Mouse (Mus musculus): Measurements from ENCODE around the gene Trpc4.

The Trpc4 gene

GRCm38 (mm10) chr3:54269180-54269579 lies 113.3 kb downstream of the Trpc4 start:
- DNase-seq (ENCODE audit: low spot score), result no peak

- no peak for DNase-seq (ENCODE audit: low spot score)
Measured at GRCm38 (mm10) chr3:54274651-54275050, 118.8 kb downstream of the Trpc4 start.

- DNase-seq (ENCODE audit: low spot score), result no peak
Measured at GRCm38 (mm10) chr3:54289731-54290130, 133.9 kb downstream of the Trpc4 start.

DNA sequence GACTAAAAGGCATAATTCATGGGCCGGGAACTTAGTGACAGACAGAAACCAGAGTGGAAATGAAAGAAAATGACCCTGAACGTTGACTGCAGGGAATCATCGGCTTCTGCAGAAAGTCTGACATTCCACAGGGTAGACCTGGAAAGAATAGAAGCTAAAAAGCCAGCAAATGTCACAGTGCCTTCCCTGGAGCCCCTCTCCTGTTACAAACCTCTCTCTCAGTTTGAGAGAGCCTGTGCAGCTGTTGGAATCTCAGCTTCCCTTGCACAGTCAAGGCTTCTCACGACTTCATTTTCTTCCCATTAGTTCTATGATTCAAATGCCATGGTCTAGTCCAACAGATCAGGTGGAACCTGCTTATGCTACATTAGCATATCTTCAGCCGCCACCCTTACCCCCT lies 154.8 kb downstream of the Trpc4 start:
- no peak for DNase-seq (ENCODE audit: low spot score)

DNA sequence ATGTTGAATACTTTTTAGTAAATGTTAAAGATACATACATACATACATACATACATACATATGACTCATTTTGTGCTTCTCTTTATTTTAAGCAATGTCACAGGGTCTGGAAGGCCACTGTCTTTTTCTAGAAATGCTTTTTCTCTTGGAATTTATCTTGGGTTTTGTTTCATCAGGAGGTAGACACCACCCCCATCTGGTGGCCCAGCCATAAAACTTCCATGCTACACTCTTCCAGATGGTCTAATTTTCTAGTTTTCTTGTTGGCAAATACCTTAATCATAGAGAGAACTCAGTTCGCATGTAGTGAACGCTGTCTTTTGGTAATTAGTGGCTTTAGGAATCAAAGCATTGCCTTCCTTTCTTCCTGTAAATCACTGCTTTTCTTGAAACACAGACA lies 158.2 kb downstream of the Trpc4 start:
- DNase-seq (ENCODE audit: low spot score), result no peak

DNA sequence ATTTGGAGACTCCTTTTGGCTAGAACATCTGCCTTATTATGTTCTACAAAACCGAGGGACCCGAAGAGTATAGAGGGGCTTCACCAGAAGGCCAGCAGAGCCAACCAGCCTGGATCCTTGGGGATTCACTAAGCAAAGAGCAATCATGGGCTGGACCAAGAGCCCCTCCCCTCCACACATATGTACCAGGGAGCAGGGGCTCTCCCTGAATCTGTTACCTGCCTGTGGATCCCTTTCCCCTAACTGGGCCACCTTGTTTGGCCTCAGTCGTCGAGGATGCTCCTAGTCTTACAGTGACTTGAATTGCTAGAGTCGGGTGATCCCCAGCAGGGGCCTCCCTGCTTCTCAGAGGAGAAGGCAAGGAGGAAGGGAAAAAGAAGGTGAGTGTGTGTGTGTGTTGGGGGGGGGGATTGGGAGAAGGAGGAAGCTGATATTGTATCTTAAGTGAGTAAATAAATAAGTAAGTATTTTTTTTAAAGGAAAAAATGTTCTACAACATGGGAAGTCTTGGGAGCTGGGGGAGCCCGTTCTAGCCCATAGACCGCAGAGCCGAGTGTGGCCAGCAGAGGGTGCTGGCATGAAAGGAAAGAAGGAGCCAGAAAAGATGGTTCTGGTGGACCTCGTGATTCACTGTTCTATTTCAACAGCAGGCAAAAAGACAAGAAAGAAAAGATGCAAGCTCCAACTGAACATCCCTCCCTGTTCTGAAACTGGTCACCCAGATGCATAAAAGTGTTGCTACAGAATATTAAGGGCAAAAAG lies 197.2 kb downstream of the Trpc4 start:
- DNase-seq (ENCODE audit: low spot score), result no peak

DNA sequence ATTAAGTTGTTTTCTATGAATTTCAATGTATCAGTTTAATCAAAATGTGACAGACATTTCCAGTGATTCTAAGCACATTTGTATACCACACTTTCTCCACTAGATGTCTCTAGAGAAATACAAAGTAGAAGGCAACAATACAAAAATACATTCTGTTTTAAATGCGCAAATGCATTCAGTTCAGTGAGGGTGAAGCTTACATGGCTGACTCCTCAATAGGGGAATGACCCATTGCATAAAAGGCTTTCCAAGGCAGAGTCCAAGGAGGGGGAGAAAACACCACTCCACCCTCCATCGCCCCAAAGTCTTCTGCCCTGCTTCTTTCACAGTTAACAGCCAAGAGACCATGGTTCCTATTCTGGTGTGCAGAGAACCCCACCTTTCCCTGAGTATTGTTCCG lies 201.7 kb downstream of the Trpc4 start:
- no peak for DNase-seq (ENCODE audit: low spot score)

DNA sequence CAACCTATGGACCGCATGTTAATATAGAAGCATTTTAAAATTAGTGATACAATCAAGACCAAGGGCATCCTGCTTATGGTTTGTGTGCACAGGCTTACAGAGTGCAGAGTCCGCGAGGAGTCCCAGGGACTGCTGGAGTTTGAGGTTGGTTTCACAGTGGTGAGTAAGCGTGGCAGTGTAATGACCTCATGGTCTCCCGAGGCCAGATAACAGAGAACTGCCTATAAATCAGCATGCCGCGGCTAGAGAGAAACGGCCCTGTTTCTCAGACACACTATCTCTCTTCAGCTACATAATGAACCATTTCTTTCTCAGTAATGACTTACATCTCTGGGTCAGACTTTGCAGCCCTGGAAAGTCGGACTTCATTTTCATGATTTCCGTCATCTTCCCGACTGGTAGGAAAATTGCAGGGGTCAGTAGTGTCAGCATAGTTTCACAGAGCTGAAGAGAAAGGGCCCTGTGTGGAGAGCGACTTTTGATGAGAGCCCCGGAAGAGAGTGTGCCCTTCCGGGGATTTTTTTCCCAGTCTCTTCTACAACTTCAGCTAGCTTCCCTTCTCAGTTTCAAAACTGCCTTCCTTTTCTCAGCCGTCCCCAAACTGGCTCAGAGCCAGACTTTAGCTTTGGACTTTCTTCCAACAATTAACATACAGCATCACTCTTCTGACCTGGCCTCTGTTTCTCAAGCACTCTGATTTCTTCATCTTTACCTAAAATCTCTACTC lies 202.8 kb downstream of the Trpc4 start:
- no peak for DNase-seq (ENCODE audit: low spot score)

GRCm38 (mm10) chr3:54360897-54361296 lies 205.1 kb downstream of the Trpc4 start, which contains the start of gene Postn:
Gene Postn (plus strand): TSS chr3:54361109.
- DNase-seq (ENCODE audit: low spot score), result no peak

DNA sequence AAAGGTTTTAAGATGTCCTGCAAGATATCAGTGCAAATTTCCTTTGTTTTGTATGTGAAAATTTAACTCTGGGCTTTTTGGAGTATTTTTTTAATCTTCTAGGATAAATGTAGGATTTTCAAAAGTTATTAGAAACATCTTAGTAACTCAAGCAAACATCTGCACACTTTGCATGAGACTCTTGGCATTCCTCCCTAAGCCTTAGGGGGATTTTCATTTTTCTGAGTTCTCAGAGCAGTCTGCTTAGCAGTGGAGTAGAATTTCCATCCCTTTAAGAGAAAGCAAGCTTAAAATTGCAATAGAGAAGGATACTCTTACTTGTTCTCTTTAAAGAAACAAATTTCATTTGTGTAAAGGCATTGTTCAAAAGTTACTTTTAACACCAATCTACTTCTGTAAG lies 205.8 kb downstream of the Trpc4 start:
- no peak for DNase-seq (ENCODE audit: low spot score)

Data from spleen, adult 12 weeks (tissue).